In the genomic region with DNA sequence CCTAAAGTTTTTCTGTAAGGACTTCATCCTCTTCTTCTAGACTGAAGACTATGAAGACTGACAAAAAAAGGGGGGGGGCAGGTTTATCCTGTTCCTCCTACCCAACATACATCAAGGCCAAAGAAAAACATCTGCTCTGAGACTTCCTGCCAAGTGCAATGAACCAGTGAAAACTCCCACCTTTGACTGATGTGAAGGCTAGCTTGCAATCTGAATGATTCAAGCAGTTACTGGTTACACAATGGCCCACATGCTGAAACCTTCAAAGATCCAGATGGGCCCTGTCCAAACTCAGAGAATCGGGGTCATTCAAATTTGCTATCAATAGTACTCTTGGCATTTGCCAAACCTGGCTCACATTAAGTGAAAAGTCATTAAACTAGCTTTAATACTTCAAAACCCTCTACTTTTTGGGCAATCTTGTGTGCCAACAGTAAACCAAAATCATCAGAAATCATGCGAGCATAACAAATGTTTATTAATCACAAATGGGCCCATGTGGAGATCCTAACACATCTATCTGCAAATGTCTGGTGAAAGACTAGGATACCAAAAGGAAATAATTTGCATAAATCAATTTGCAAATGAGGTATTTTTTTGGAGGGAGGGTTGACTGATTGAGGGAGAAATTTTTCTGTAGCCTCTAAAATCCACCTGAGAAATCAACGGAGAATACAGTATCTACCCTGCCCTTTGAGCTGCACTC, we compare ENCODE assay signal across 8 mouse cellular contexts.
DNase-seq lines count a peak whose midpoint lies in the region.
"Had no signal": no experiment of that assay in that cellular context is flagged by ENCODE, and none has a peak within 500 bp of the region (broad histone marks: within the 10 kb centered on the region; RNA-seq: fewer than 3 reads in every experiment).

No protein-coding gene starts in this region.

- DNase-seq in heart, adult 11 months: peak; percentile 62
- DNase-seq in heart, postnatal 4 days: no peak
- peak; percentile 21 to 28 for DNase-seq in kidney, postnatal 4 days
- no peak for DNase-seq in kidney, adult 8-10 months
- DNase-seq in Muller cell, postnatal 12 days (ENCODE audit: inconsistent ontology term): peak; percentile 62
- DNase-seq in brain, adult 2 months (ENCODE audit: low read depth, low spot score): peak; percentile 33
- DNase-seq in thymus, postnatal 10 days (ENCODE audit: low spot score in 2 of 2): no peak
- DNase-seq: spleen, adult 18-20 months had no signal

Comparison
In these comparisons a context has a peak if more than half of its experiments do, and no peak if none do; other contexts are left out.
1. DNase-seq: peak in heart, adult 11 months (single experiment), kidney, postnatal 4 days (2 of 2), Muller cell, postnatal 12 days (single experiment) and brain, adult 2 months (single experiment); none in heart, postnatal 4 days (single experiment), kidney, adult 8-10 months (0 of 2) and thymus, postnatal 10 days (0 of 2).